Comparison of ENCODE assay signal across 8 mouse cellular contexts in the genomic region with DNA sequence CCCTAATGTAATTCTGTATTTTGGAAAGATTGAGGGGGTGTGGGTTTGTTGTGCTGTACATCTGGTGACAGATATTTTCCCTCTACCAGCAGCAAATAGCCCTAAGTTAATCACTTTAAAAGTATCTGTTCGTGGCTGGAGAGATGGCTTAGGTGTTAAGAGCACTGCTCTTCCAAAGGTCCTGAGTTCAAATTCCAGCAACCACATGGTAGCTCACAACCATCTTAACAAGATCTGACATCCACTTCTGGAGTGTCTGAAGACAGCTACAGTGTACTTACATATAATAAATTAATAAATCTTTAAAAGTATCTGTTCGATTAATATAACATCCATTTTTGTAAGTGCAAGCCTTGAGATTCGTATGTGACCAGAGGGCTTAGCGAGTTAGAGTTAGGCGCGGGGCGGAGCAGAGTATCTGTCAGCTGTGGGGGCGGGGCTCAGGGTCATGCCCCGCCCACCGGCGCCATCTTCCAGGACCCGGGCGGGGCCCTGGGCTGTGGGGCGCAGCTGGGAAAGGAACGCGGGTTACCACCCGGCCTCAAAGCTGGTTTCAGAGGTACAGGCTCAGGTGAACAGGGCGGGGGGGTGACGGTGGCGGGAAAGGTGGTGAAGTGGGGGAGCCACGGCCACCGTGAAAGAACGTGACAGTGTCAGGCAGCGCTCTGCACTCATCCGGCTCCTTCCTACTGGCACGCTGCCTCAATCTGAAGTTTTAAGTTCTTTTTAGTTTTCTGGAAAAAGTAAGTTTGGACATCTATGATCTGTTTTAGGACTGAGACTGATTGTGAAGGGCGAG. TPM values are rescaled to one million over a fixed set of nuclear protein-coding genes. Genes with fewer than 3 reads are reported as not detected.
DNase-seq lines count a peak whose midpoint lies in the region; ATAC-seq lines count a peak whose summit lies in the region.

Rit1 (plus strand) TSS at position 440 of the 799 bp plus-strand sequence.

- peak within 1 kb of the TSS; percentile 79 for H3K9ac ChIP-seq in hindbrain, embryonic 12.5 days

- ATAC-seq in hindbrain, embryonic 12.5 days (ENCODE audit: low FRiP score) = peak; percentile 96

- H3K9me3 ChIP-seq in hindbrain, embryonic 12.5 days (replicated peaks) = no peaks in the 10 kb centered on the region

- peak within 1 kb of the TSS; percentile 78 for H3K4me3 ChIP-seq in hindbrain, embryonic 12.5 days

- peak within 1 kb of the TSS; percentile 84 for H3K4me2 ChIP-seq in hindbrain, embryonic 12.5 days (replicated peaks)

- no peaks in the 10 kb centered on the region for H3K27me3 ChIP-seq in hindbrain, embryonic 12.5 days

- H3K36me3 ChIP-seq in hindbrain, embryonic 12.5 days = peaks cover 43% of the 10 kb centered on the region

- H3K4me1 ChIP-seq in hindbrain, embryonic 12.5 days = peaks cover 15% of the 10 kb centered on the region

- 3% methylated on average over 27 of the region's 27 CpGs for WGBS in hindbrain, embryonic 12.5 days

- peak; percentile 87 for DNase-seq in Muller cell, postnatal 12 days (ENCODE audit: inconsistent ontology term)
- DNase-seq in cerebellum, adult 9-11 months = peak; percentile 80
- DNase-seq in frontal cortex, postnatal 10 days (ENCODE audit: low spot score in 2 of 2) = peak; percentile 68 to 76
- DNase-seq in layer of hippocampus, postnatal 14 days (ENCODE audit: low spot score in 2 of 2) = peak; percentile 72 to 81
- peak; percentile 89 for DNase-seq in lung, postnatal 14 days
- DNase-seq in retina, adult 2 months (ENCODE audit: low read depth, low spot score) = peak; percentile 70
- DNase-seq in thymus, postnatal 36 days = peak; percentile 84 to 89

- peak within 1 kb of the TSS; percentile 64 for H3K27ac ChIP-seq in hindbrain, embryonic 12.5 days

RNA-seq across cellular contexts. Expression of gene Rit1, which starts in this region (rescaled TPM):
- 43.6 and 47.1 TPM in 2 replicates for polyA plus RNA-seq in hindbrain, embryonic 12.5 days (2016; fragmentation: Nextera tagmentation; extraction: Ambion mirVana)
- total RNA-seq in layer of hippocampus, postnatal 14 days (2021) = 10 to 100 TPM; 49.7 to 57.7 TPM

Comparison
In these comparisons a context has a peak if more than half of its experiments do, and no peak if none do; other contexts are left out.
1. Peak in every context shown above with its lines: DNase-seq, ATAC-seq, H3K4me3 ChIP-seq and H3K27ac ChIP-seq.